Mouse (Mus musculus) E14TG2a.4 (cell line): ENCODE data around the gene Iqub.

Experiments
- CTCF ChIP-seq: conservative IDR thresholded peaks from 2 replicates; pipeline ENCODE4 v1.5.1; 2014; ENCODE audit warnings: low read length
- NANOG ChIP-seq: IDR thresholded peaks from 2 replicates; pipeline ENCODE4 v1.6.1; 2014; ENCODE audit warnings: borderline replicate concordance, low read length, mixed read lengths

DNA sequence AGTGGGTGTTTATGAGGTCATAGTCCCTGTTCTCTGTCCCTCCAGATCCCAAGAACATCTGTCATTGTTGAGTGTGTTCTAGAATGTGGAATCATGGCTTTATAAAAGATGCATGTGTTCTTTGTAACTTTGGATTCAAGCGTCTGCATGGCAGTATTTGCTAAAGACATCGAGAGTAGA lies 13.1 kb upstream of the Iqub start, which contains the start of gene Asb15:
- TF ChIP-seq CTCF = no peak
- TF ChIP-seq NANOG = no peak
